Mouse (Mus musculus) spleen, adult 2 months (tissue): ENCODE measurements around the gene Ptgir.

Experiments used
- CTCF ChIP-seq: fragments of 200-500 bp; IDR thresholded peaks from 2 replicates; pipeline ENCODE4 v1.5.1; 2011; ENCODE audit warnings: mild to moderate bottlenecking, inconsistent platforms; ENCODE audit not compliant: insufficient read depth, insufficient read length, insufficient replicate concordance; ENCODE audit errors: extremely low read depth
- POLR2A ChIP-seq: fragments of 200-500 bp; IDR thresholded peaks from 2 replicates; pipeline ENCODE4 v1.6.1; 2011; ENCODE audit warnings: low read depth, low read length, inconsistent platforms

DNA sequence AGATGAGACGGTGACA, 31.2 kb upstream of the Ptgir start, which contains the start of gene Dact3:
- TF ChIP-seq POLR2A (no peak), CTCF (no peak)
